Mouse (Mus musculus): ENCODE measurements around the gene Sipa1l1. TPM values are rescaled to one million over a fixed set of nuclear protein-coding genes. Genes with fewer than 3 reads are reported as not detected.

Gene Sipa1l1
- polyA plus RNA-seq, 1 experiment, result 9.7 TPM

GRCm38 (mm10) chr12:82223126-82223815, 54.2 kb downstream of the Sipa1l1 start:
- TF ChIP-seq CTCF (IDR thresholded peaks at IDR 0.05; ENCODE audit: control insufficient read depth, insufficient read depth, insufficient read length), result no peak
- no peak for TF ChIP-seq FOSL1 (IDR thresholded peaks at IDR 0.05; ENCODE audit: insufficient read depth, low read length, poor library complexity, severe bottlenecking)
- no peak for TF ChIP-seq MYOD1 (IDR thresholded peaks at IDR 0.05; ENCODE audit: control insufficient read depth, insufficient read length, low read depth)
- Histone ChIP-seq H3K27me3 (ENCODE audit: control insufficient read depth, insufficient read depth, insufficient read length) (no peaks in the 10 kb centered on the region), H3K4me3 (ENCODE audit: insufficient read depth, poor library complexity, severe bottlenecking) (no peak overlapping the region), H3K79me2 (ENCODE audit: control insufficient read depth, insufficient read depth) (peaks cover 60% of the 10 kb centered on the region), H3K36me3 (ENCODE audit: control insufficient read depth, insufficient read depth) (no peaks in the 10 kb centered on the region), H3ac (ENCODE audit: control insufficient read depth, insufficient read length, low read depth) (no peak overlapping the region), H3K79me3 (ENCODE audit: low read depth) (peaks cover 12% of the 10 kb centered on the region)

GRCm38 (mm10) chr12:82224848-82225247, 55.7 kb downstream of the Sipa1l1 start:
- H3K36me3 ChIP-seq (ENCODE audit: control insufficient read depth, insufficient read depth), result no peaks in the 10 kb centered on the region
- H3K79me2 ChIP-seq (ENCODE audit: control insufficient read depth, insufficient read depth), result peaks cover 70% of the 10 kb centered on the region
- H3K27me3 ChIP-seq (ENCODE audit: control insufficient read depth, insufficient read depth, insufficient read length), result no peaks in the 10 kb centered on the region
- TF ChIP-seq USF1 (IDR thresholded peaks at IDR 0.05; ENCODE audit: low read depth), result no peak
- no peak for TF ChIP-seq CTCF (IDR thresholded peaks at IDR 0.05; ENCODE audit: control insufficient read depth, insufficient read depth, insufficient read length)
- no peak for TF ChIP-seq MYOD1 (IDR thresholded peaks at IDR 0.05; ENCODE audit: control insufficient read depth, insufficient read length, low read depth)
- no peak for TF ChIP-seq FOSL1 (IDR thresholded peaks at IDR 0.05; ENCODE audit: insufficient read depth, low read length, poor library complexity, severe bottlenecking)
- no peak for TF ChIP-seq MAX (IDR thresholded peaks at IDR 0.05)
- TF ChIP-seq MYOG (IDR thresholded peaks at IDR 0.05; ENCODE audit: control insufficient read depth, extremely low read depth, insufficient read length), result no peak
- TF ChIP-seq CEBPB (IDR thresholded peaks at IDR 0.05; ENCODE audit: low read depth), result no peak
- no peak overlapping the region for H3K4me3 ChIP-seq (ENCODE audit: insufficient read depth, poor library complexity, severe bottlenecking)
- H3K79me3 ChIP-seq (ENCODE audit: low read depth), result peaks cover 13% of the 10 kb centered on the region
- no peak overlapping the region for H3ac ChIP-seq (ENCODE audit: control insufficient read depth, insufficient read length, low read depth)

GRCm38 (mm10) chr12:82225278-82225677, 56.2 kb downstream of the Sipa1l1 start:
- TF ChIP-seq MYOD1 (IDR thresholded peaks at IDR 0.05; ENCODE audit: control insufficient read depth, insufficient read length, low read depth) (no peak), MAX (IDR thresholded peaks at IDR 0.05) (no peak), CEBPB (IDR thresholded peaks at IDR 0.05; ENCODE audit: low read depth) (no peak), MYOG (IDR thresholded peaks at IDR 0.05; ENCODE audit: control insufficient read depth, extremely low read depth, insufficient read length) (no peak), CTCF (IDR thresholded peaks at IDR 0.05; ENCODE audit: control insufficient read depth, insufficient read depth, insufficient read length) (no peak), USF1 (IDR thresholded peaks at IDR 0.05; ENCODE audit: low read depth) (no peak), FOSL1 (IDR thresholded peaks at IDR 0.05; ENCODE audit: insufficient read depth, low read length, poor library complexity, severe bottlenecking) (no peak)
- Histone ChIP-seq H3K79me2 (ENCODE audit: control insufficient read depth, insufficient read depth) (peaks cover 72% of the 10 kb centered on the region), H3K4me3 (ENCODE audit: insufficient read depth, poor library complexity, severe bottlenecking) (no peak overlapping the region), H3K36me3 (ENCODE audit: control insufficient read depth, insufficient read depth) (no peaks in the 10 kb centered on the region), H3ac (ENCODE audit: control insufficient read depth, insufficient read length, low read depth) (no peak overlapping the region), H3K27me3 (ENCODE audit: control insufficient read depth, insufficient read depth, insufficient read length) (no peaks in the 10 kb centered on the region), H3K79me3 (ENCODE audit: low read depth) (peaks cover 16% of the 10 kb centered on the region)

- TF ChIP-seq MYOG (IDR thresholded peaks at IDR 0.05; ENCODE audit: control insufficient read depth, extremely low read depth, insufficient read length), result no peak
- TF ChIP-seq MAX (IDR thresholded peaks at IDR 0.05), result no peak
- TF ChIP-seq MYOD1 (IDR thresholded peaks at IDR 0.05; ENCODE audit: control insufficient read depth, insufficient read length, low read depth), result no peak
- no peaks in the 10 kb centered on the region for H3K27me3 ChIP-seq (ENCODE audit: control insufficient read depth, insufficient read depth, insufficient read length)
- no peak overlapping the region for H3K4me3 ChIP-seq (ENCODE audit: insufficient read depth, poor library complexity, severe bottlenecking)
- H3K79me2 ChIP-seq (ENCODE audit: control insufficient read depth, insufficient read depth), result peaks cover 72% of the 10 kb centered on the region
- peaks cover 16% of the 10 kb centered on the region for H3K79me3 ChIP-seq (ENCODE audit: low read depth)
- no peaks in the 10 kb centered on the region for H3K36me3 ChIP-seq (ENCODE audit: control insufficient read depth, insufficient read depth)
- H3ac ChIP-seq (ENCODE audit: control insufficient read depth, insufficient read length, low read depth), result no peak overlapping the region
Measured at GRCm38 (mm10) chr12:82225751-82226228, 56.7 kb downstream of the Sipa1l1 start.

- H3K79me3 ChIP-seq (ENCODE audit: low read depth), result peaks cover 21% of the 10 kb centered on the region
- no peak overlapping the region for H3ac ChIP-seq (ENCODE audit: control insufficient read depth, insufficient read length, low read depth)
- H3K4me3 ChIP-seq (ENCODE audit: insufficient read depth, poor library complexity, severe bottlenecking), result no peak overlapping the region
- H3K79me2 ChIP-seq (ENCODE audit: control insufficient read depth, insufficient read depth), result peaks cover 77% of the 10 kb centered on the region
- H3K27me3 ChIP-seq (ENCODE audit: control insufficient read depth, insufficient read depth, insufficient read length), result no peaks in the 10 kb centered on the region
- TF ChIP-seq CTCF (IDR thresholded peaks at IDR 0.05; ENCODE audit: control insufficient read depth, insufficient read depth, insufficient read length) (no peak), MYOD1 (IDR thresholded peaks at IDR 0.05; ENCODE audit: control insufficient read depth, insufficient read length, low read depth) (no peak), CEBPB (IDR thresholded peaks at IDR 0.05; ENCODE audit: low read depth) (no peak), FOSL1 (IDR thresholded peaks at IDR 0.05; ENCODE audit: insufficient read depth, low read length, poor library complexity, severe bottlenecking) (no peak), MAX (IDR thresholded peaks at IDR 0.05) (no peak), MYOG (IDR thresholded peaks at IDR 0.05; ENCODE audit: control insufficient read depth, extremely low read depth, insufficient read length) (no peak), USF1 (IDR thresholded peaks at IDR 0.05; ENCODE audit: low read depth) (no peak)
- H3K36me3 ChIP-seq (ENCODE audit: control insufficient read depth, insufficient read depth), result no peaks in the 10 kb centered on the region
Measured at GRCm38 (mm10) chr12:82226311-82227066, 57.4 kb downstream of the Sipa1l1 start.
